Mouse (Mus musculus): ENCODE data around the gene Vtcn1. TPM values are rescaled to one million over a fixed set of nuclear protein-coding genes. Genes with fewer than 3 reads are reported as not detected.
A peak's percentile ranks its signal among the peaks of the same experiment; 100 is the strongest.

Vtcn1 gene
- total RNA-seq, 1 experiment: 0.31 TPM

DNA sequence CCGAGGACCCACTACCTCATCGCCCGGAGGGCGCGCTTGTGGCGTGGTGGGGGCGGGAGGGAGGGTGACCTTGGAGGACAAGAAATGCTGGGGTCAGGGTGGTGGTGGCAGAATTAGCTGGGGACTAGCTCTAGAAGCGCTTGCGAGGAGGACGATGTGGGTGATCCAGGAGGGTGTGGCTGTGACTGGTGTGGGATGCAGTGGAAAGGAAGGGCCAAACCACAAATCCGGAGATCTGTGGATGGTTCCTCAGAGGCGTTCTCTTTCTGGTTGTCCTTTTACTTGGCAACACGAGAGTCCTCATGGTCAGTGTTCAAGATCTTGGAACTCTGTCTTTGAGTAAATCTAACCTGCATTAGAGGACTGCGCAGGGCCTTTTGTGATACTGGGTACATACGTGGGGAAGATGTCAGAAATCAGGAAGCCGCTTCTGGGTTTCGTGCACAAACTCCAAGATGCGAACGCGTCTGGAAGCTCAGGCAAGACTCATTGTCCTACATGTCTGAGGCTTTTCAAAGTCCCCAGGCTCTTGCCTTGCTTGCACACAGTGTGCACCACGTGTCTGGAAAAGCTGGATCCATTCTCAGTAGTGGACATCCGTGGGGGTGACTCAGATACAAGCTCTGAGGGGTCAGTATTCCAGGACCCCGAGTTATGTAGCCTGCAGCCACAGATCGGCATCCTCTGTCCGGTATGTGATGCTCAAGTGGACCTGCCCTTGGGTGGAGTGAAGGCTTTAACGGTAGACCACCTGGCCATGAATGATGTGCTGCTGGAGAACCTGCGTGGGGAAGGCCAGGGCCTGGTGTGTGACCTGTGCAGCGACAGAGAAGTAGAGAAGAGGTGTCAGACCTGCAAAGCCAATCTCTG is 97.5 kb downstream of the Vtcn1 start:
- DNase-seq (ENCODE audit: low read depth, low spot score): no peak
- peak overlapping the region; percentile 63 to 90 for H3K4me3 ChIP-seq (ENCODE audit: insufficient read depth in 1 of 2, low read depth in 1 of 2, low read length in 2 of 2, poor library complexity in 1 of 2, severe bottlenecking in 1 of 2)
- no peak overlapping the region for H3K27ac ChIP-seq (ENCODE audit: insufficient read depth, low read depth, low read length, poor library complexity, severe bottlenecking)
- H3K9me3 ChIP-seq (ENCODE audit: control insufficient read depth, insufficient read depth, low read depth, low read length): no peaks in the 10 kb centered on the region
- H3K9ac ChIP-seq (ENCODE audit: insufficient read depth, low read depth, low read length, poor library complexity, severe bottlenecking): peak overlapping the region; percentile 53; the same call in 1 of the 2 replicates
- TF ChIP-seq ZNF384 (IDR thresholded peaks at IDR 0.05; ENCODE audit: low read depth, low read length) (no peak), CHD2 (IDR thresholded peaks at IDR 0.05; ENCODE audit: low read depth, low read length) (no peak), MAFK (IDR thresholded peaks at IDR 0.05; ENCODE audit: insufficient read depth, low read depth, low read length) (no peak), HCFC1 (IDR thresholded peaks at IDR 0.05; ENCODE audit: borderline replicate concordance, insufficient read depth, low read length) (no peak), ZC3H11A (IDR thresholded peaks at IDR 0.05; ENCODE audit: borderline replicate concordance, low read depth, low read length) (no peak)
- H3K36me3 ChIP-seq (ENCODE audit: control insufficient read depth, insufficient read depth, low read length, poor library complexity, severe bottlenecking): no peaks in the 10 kb centered on the region
- in situ Hi-C loops (cut with MboI; ENCODE audit: low sequenced_read_pairs in 2 of 2, unreplicated experiment in 2 of 2): no loop called here
- peaks cover 0 to 4% of the 10 kb centered on the region in 2 experiments; a peak in 1 of 4 replicates for H3K4me1 ChIP-seq (ENCODE audit: control insufficient read depth in 2 of 2, insufficient read depth in 2 of 2, low read length in 2 of 2, poor library complexity in 1 of 2)

GRCm38 (mm10) chr3:100924065-100924732 is 98.9 kb downstream of the Vtcn1 start:
- DNase-seq (ENCODE audit: low read depth, low spot score): no peak
- Histone ChIP-seq H3K9ac (ENCODE audit: insufficient read depth, low read depth, low read length, poor library complexity, severe bottlenecking) (no peak overlapping the region), H3K9me3 (ENCODE audit: control insufficient read depth, insufficient read depth, low read depth, low read length) (no peaks in the 10 kb centered on the region), H3K4me3 (ENCODE audit: insufficient read depth in 1 of 2, low read depth in 1 of 2, low read length in 2 of 2, poor library complexity in 1 of 2, severe bottlenecking in 1 of 2) (no peak overlapping the region), H3K36me3 (ENCODE audit: control insufficient read depth, insufficient read depth, low read length, poor library complexity, severe bottlenecking) (no peaks in the 10 kb centered on the region), H3K27ac (ENCODE audit: insufficient read depth, low read depth, low read length, poor library complexity, severe bottlenecking) (no peak overlapping the region), H3K4me1 (ENCODE audit: control insufficient read depth in 2 of 2, insufficient read depth in 2 of 2, low read length in 2 of 2, poor library complexity in 1 of 2) (peaks cover 0 to 4% of the 10 kb centered on the region in 2 experiments; a peak in 1 of 4 replicates)
- in situ Hi-C loops (cut with MboI; ENCODE audit: low sequenced_read_pairs in 2 of 2, unreplicated experiment in 2 of 2): no loop called here
- no peak for TF ChIP-seq CHD2 (IDR thresholded peaks at IDR 0.05; ENCODE audit: low read depth, low read length)
- TF ChIP-seq HCFC1 (IDR thresholded peaks at IDR 0.05; ENCODE audit: borderline replicate concordance, insufficient read depth, low read length): no peak
- TF ChIP-seq MAFK (IDR thresholded peaks at IDR 0.05; ENCODE audit: insufficient read depth, low read depth, low read length): no peak
- no peak for TF ChIP-seq ZNF384 (IDR thresholded peaks at IDR 0.05; ENCODE audit: low read depth, low read length)
- no peak for TF ChIP-seq ZC3H11A (IDR thresholded peaks at IDR 0.05; ENCODE audit: borderline replicate concordance, low read depth, low read length)

- H3K9ac ChIP-seq (ENCODE audit: insufficient read depth, low read depth, low read length, poor library complexity, severe bottlenecking): 0 out of 2 replicates have a peak overlapping the region, but pooled peaks have one; percentile 7
- H3K27ac ChIP-seq (ENCODE audit: insufficient read depth, low read depth, low read length, poor library complexity, severe bottlenecking): no peak overlapping the region
- H3K9me3 ChIP-seq (ENCODE audit: control insufficient read depth, insufficient read depth, low read depth, low read length): no peaks in the 10 kb centered on the region
- no peaks in the 10 kb centered on the region; the same call in 1 of the 2 replicates for H3K36me3 ChIP-seq (ENCODE audit: control insufficient read depth, insufficient read depth, low read length, poor library complexity, severe bottlenecking)
- no peak for TF ChIP-seq ZNF384 (IDR thresholded peaks at IDR 0.05; ENCODE audit: low read depth, low read length)
- no peak for TF ChIP-seq CHD2 (IDR thresholded peaks at IDR 0.05; ENCODE audit: low read depth, low read length)
- no peak for TF ChIP-seq MAFK (IDR thresholded peaks at IDR 0.05; ENCODE audit: insufficient read depth, low read depth, low read length)
- no peak for TF ChIP-seq ZC3H11A (IDR thresholded peaks at IDR 0.05; ENCODE audit: borderline replicate concordance, low read depth, low read length)
- no peak for TF ChIP-seq HCFC1 (IDR thresholded peaks at IDR 0.05; ENCODE audit: borderline replicate concordance, insufficient read depth, low read length)
- peaks cover 0 to 4% of the 10 kb centered on the region in 2 experiments; a peak in 1 of 4 replicates for H3K4me1 ChIP-seq (ENCODE audit: control insufficient read depth in 2 of 2, insufficient read depth in 2 of 2, low read length in 2 of 2, poor library complexity in 1 of 2)
- in situ Hi-C loops (cut with MboI; ENCODE audit: low sequenced_read_pairs in 2 of 2, unreplicated experiment in 2 of 2): no loop called here
- no peak for DNase-seq (ENCODE audit: low read depth, low spot score)
- no peak overlapping the region for H3K4me3 ChIP-seq (ENCODE audit: insufficient read depth in 1 of 2, low read depth in 1 of 2, low read length in 2 of 2, poor library complexity in 1 of 2, severe bottlenecking in 1 of 2)
Measured at GRCm38 (mm10) chr3:100925176-100925575, 99.9 kb downstream of the Vtcn1 start.

- Histone ChIP-seq H3K9me3 (ENCODE audit: control insufficient read depth, insufficient read depth, low read depth, low read length) (no peaks in the 10 kb centered on the region), H3K4me3 (ENCODE audit: insufficient read depth in 1 of 2, low read depth in 1 of 2, low read length in 2 of 2, poor library complexity in 1 of 2, severe bottlenecking in 1 of 2) (peak overlapping the region in 1 of 2 experiments; percentile 17; a peak in 1 of 4 replicates), H3K36me3 (ENCODE audit: control insufficient read depth, insufficient read depth, low read length, poor library complexity, severe bottlenecking) (no peaks in the 10 kb centered on the region; the same call in none of the 2 replicates), H3K4me1 (ENCODE audit: control insufficient read depth in 2 of 2, insufficient read depth in 2 of 2, low read length in 2 of 2, poor library complexity in 1 of 2) (peaks cover 0 to 11% of the 10 kb centered on the region in 2 experiments; a peak in 2 of 4 replicates), H3K9ac (ENCODE audit: insufficient read depth, low read depth, low read length, poor library complexity, severe bottlenecking) (peak overlapping the region; percentile 13; the same call in 1 of the 2 replicates), H3K27ac (ENCODE audit: insufficient read depth, low read depth, low read length, poor library complexity, severe bottlenecking) (no peak overlapping the region)
- TF ChIP-seq CHD2 (IDR thresholded peaks at IDR 0.05; ENCODE audit: low read depth, low read length) (no peak), MAFK (IDR thresholded peaks at IDR 0.05; ENCODE audit: insufficient read depth, low read depth, low read length) (no peak), ZC3H11A (IDR thresholded peaks at IDR 0.05; ENCODE audit: borderline replicate concordance, low read depth, low read length) (no peak), ZNF384 (IDR thresholded peaks at IDR 0.05; ENCODE audit: low read depth, low read length) (no peak), HCFC1 (IDR thresholded peaks at IDR 0.05; ENCODE audit: borderline replicate concordance, insufficient read depth, low read length) (no peak)
- in situ Hi-C loops (cut with MboI; ENCODE audit: low sequenced_read_pairs in 2 of 2, unreplicated experiment in 2 of 2): no loop called here
- DNase-seq (ENCODE audit: low read depth, low spot score): no peak
Measured at GRCm38 (mm10) chr3:100931332-100932076, 106.2 kb downstream of the Vtcn1 start.

Data from ES-E14 (cell line).